Mouse (Mus musculus): ENCODE measurements at regions not wholly inside any gene's neighbourhood (a gene's known extent, or its start where the extent isn't known, plus 50 kb on each side); places are given as distances from the start of the nearest gene placed in this dataset.

GRCm38 (mm10) chr5:148454200-148454599, 54.5 kb upstream of the Slc7a1 start:
- DNase-seq (ENCODE audit: low read depth, low spot score): no peak

- DNase-seq (ENCODE audit: low read depth, low spot score): no peak
These were observed 54.1 kb upstream of the Slc7a1 start for GRCm38 (mm10) chr5:148453776-148454175.

- DNase-seq (ENCODE audit: low read depth, low spot score): peak; percentile 77
These were observed 53.4 kb upstream of the Slc7a1 start for GRCm38 (mm10) chr5:148452909-148453632.

DNA sequence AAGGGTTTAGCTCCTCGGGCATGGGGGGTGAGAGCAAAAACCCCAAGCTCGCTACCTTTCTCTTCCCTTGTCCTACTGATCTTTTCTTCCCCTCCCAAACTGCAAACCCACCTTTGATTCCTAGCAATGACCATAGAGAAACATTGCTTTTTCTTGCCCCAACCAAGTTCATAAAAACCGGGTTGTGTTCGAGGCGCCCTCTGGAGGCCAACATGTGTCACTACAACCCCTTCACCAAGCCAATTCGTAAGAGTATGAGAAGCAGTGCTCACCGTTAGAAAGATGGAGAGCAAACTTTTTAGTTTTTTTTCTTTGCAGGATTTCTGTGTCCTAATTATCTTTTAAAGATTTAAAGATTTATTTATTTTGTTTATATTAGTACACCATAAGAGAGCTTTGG, 52.1 kb upstream of the Slc7a1 start:
- peak; percentile 72 for DNase-seq (ENCODE audit: low read depth, low spot score)

DNA sequence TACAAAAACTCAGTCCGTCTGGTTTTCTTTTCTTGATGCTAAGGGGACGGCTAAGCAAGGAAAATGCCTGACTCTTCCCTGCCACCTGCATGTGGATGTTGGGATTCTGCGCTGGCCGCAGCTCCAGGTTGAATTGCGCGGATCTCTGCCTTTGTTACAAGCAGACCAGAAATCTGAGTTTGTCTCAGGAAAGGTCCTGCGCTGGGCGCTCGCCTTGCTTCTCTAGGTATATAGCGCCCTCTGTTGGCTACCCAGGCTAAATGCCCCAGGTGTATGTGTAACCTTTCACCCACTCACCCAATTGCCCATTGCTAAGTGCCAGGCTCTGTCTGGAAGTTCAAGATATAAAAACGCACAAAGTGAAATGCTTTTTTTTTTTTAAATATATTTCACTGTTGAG, 51.2 kb upstream of the Slc7a1 start:
- DNase-seq (ENCODE audit: low read depth, low spot score): peak; percentile 74

All from A20 (cell line).